Mouse (Mus musculus): ENCODE results near the gene Bmp2. TPM values are rescaled to one million over a fixed set of nuclear protein-coding genes. Genes with fewer than 3 reads are reported as not detected.

The Bmp2 gene
- total and polyA plus RNA-seq, 3 experiments, result not detected

DNA sequence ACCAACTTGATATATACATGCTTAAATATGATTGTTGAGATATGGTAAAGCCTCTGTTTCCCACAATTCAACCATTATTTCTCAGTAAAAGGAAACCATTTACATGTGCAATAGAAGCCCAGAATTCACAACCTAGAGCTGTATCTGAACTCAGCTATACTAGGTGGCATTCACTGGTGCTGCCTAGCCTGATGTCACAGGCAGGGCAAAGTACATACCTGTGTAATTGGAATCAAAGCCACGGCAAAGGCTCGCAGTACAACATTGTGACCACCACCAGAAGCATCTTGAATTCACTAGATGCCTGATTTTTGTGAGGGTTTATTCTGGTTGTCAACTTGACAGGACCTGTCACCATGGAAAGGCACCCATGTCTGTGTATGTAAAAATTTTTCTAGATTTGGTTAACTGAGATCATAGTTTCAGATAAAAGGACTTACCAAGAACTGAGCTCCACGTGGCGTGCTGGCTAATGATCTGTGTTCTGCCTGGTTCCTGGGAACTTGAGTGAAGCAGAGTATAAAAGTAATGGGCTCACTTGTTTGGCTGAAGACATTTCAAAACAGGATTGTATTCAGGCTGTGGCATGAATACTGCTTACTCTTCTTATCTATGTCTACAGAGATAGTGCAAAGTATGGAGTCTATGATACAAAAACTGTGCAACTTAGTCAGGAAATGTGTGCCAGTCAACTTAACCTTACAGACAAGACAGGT is 35.5 kb upstream of the Bmp2 start:
- H3K79me2 ChIP-seq (replicated peaks; ENCODE audit: control insufficient read depth, extremely low read depth, insufficient read depth, poor library complexity, severe bottlenecking), result no peaks in the 10 kb centered on the region
- H3K4me2 ChIP-seq (ENCODE audit: insufficient read depth, low read depth, poor library complexity, severe bottlenecking), result no peak overlapping the region
- no peak for DNase-seq (ENCODE audit: extremely low read depth)
- H3K4me1 ChIP-seq (ENCODE audit: control insufficient read depth in 1 of 2, insufficient read depth in 2 of 2), result no peaks in the 10 kb centered on the region
- no peak for TF ChIP-seq NELFE (IDR thresholded peaks at IDR 0.05; ENCODE audit: low read depth, low read length)
- TF ChIP-seq MYC (IDR thresholded peaks at IDR 0.05; ENCODE audit: low read depth, low read length), result no peak
- TF ChIP-seq CTCF (conservative IDR thresholded peaks at IDR 0.05 in 1 of 2, IDR thresholded peaks at IDR 0.05 in 1 of 2; ENCODE audit: low read depth in 2 of 2, low read length in 2 of 2), result no peak
- TF ChIP-seq POLR2A (IDR thresholded peaks at IDR 0.05; ENCODE audit: low read depth, low read length), result no peak
- dilution Hi-C loops (cut with MboI; ENCODE audit: extremely low pct_ligation_motif_present, extremely low pct_unique_long_range_greater_than_20kb, low sequenced_read_pairs), result no loop called here
- H3K27me3 ChIP-seq (replicated peaks), result no peaks in the 10 kb centered on the region
- in situ Hi-C loops (cut with MboI; ENCODE audit: low pct_ligation_motif_present, low pct_unique_long_range_greater_than_20kb, low sequenced_read_pairs), result no loop called here
- H3K9me3 ChIP-seq (replicated peaks; ENCODE audit: low read length), result peaks cover 23% of the 10 kb centered on the region
- no peak overlapping the region for H3K9ac ChIP-seq (ENCODE audit: insufficient read depth, low read depth)
- no peak overlapping the region for H3K4me3 ChIP-seq (replicated peaks in 1 of 3; ENCODE audit: low read depth in 2 of 3, low read length in 2 of 3, poor library complexity in 1 of 3)
- no peak overlapping the region for H3K27ac ChIP-seq (ENCODE audit: insufficient read depth, low read depth)
- no peaks in the 10 kb centered on the region for H3K36me3 ChIP-seq (replicated peaks in 1 of 2; ENCODE audit: control insufficient read depth in 1 of 2, insufficient read depth in 1 of 2, low read length in 1 of 2)

DNA sequence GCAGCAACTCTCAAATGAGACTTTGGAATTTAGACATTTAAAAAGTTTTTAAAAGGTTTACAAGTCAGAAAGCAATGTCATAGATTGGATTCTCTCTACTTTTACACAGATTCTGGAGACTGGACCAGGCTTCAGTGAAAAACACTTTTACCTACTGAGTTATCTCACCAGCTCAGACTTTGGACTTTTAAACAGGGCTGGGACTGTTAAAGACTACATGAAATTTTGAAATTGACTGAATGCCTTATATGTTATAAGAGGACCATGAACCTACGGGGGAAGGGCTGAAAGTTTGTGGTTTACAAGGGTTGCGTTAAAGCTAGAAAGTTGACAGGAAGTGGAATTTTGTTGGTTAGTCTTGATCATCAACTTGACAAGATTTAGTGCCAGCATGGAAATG is 34.1 kb upstream of the Bmp2 start:
- H3K4me1 ChIP-seq (ENCODE audit: control insufficient read depth in 1 of 2, insufficient read depth in 2 of 2), result no peaks in the 10 kb centered on the region
- DNase-seq (ENCODE audit: extremely low read depth), result no peak
- TF ChIP-seq HCFC1 (IDR thresholded peaks at IDR 0.05; ENCODE audit: low read depth, low read length) (no peak), POLR2A (IDR thresholded peaks at IDR 0.05; ENCODE audit: low read depth, low read length) (no peak), NELFE (IDR thresholded peaks at IDR 0.05; ENCODE audit: low read depth, low read length) (no peak), ELF1 (IDR thresholded peaks at IDR 0.05; ENCODE audit: low read depth, low read length) (no peak), JUN (IDR thresholded peaks at IDR 0.05; ENCODE audit: insufficient read depth, low read depth, low read length) (no peak), CTCF (conservative IDR thresholded peaks at IDR 0.05 in 1 of 2, IDR thresholded peaks at IDR 0.05 in 1 of 2; ENCODE audit: low read depth in 2 of 2, low read length in 2 of 2) (no peak), SIN3A (IDR thresholded peaks at IDR 0.05; ENCODE audit: low read length) (no peak), EP300 (IDR thresholded peaks at IDR 0.05; ENCODE audit: low read length) (no peak), TCF12 (IDR thresholded peaks at IDR 0.05; ENCODE audit: low read depth, low read length) (no peak), CHD1 (IDR thresholded peaks at IDR 0.05; ENCODE audit: low read depth, low read length) (no peak), MEF2A (IDR thresholded peaks at IDR 0.05; ENCODE audit: borderline replicate concordance, low read depth, low read length) (no peak), UBTF (IDR thresholded peaks at IDR 0.05; ENCODE audit: low read depth, low read length) (no peak)
- dilution Hi-C loops (cut with MboI; ENCODE audit: extremely low pct_ligation_motif_present, extremely low pct_unique_long_range_greater_than_20kb, low sequenced_read_pairs) (no loop called here), in situ Hi-C loops (cut with MboI; ENCODE audit: low pct_ligation_motif_present, low pct_unique_long_range_greater_than_20kb, low sequenced_read_pairs) (no loop called here)
- H3K9me3 ChIP-seq (replicated peaks; ENCODE audit: low read length), result peaks cover 26% of the 10 kb centered on the region
- no peak overlapping the region for H3K27ac ChIP-seq (ENCODE audit: insufficient read depth, low read depth)
- no peak overlapping the region for H3K4me3 ChIP-seq (replicated peaks in 1 of 3; ENCODE audit: low read depth in 2 of 3, low read length in 2 of 3, poor library complexity in 1 of 3)
- no peak overlapping the region for H3K4me2 ChIP-seq (ENCODE audit: insufficient read depth, low read depth, poor library complexity, severe bottlenecking)
- no peaks in the 10 kb centered on the region for H3K79me2 ChIP-seq (replicated peaks; ENCODE audit: control insufficient read depth, extremely low read depth, insufficient read depth, poor library complexity, severe bottlenecking)
- no peaks in the 10 kb centered on the region for H3K27me3 ChIP-seq (replicated peaks)
- H3K9ac ChIP-seq (ENCODE audit: insufficient read depth, low read depth), result no peak overlapping the region
- no peaks in the 10 kb centered on the region for H3K36me3 ChIP-seq (replicated peaks in 1 of 2; ENCODE audit: control insufficient read depth in 1 of 2, insufficient read depth in 1 of 2, low read length in 1 of 2)

DNA sequence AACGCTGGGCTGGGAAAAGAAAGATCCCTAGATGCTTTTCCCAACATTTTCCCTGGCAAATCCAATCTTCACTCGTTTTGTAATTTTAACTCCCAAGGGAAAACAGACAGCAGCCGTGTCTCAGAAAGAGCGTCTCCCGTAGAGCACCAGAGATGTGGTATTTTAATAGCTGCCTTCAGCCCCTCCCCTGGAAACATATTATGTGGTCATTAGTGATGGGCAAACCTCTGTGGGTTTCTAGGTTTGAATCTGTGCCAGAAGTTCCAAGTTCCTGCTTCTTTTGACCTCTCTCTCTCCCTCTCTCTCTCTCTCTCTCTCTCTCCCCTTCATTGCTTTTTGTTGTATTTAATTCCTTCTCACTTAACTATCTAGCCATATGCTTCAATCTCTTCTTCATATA is 30.8 kb upstream of the Bmp2 start:
- no peak overlapping the region for H3K9ac ChIP-seq (ENCODE audit: insufficient read depth, low read depth)
- DNase-seq (ENCODE audit: extremely low read depth), result no peak
- H3K4me1 ChIP-seq (ENCODE audit: control insufficient read depth in 1 of 2, insufficient read depth in 2 of 2), result no peaks in the 10 kb centered on the region
- dilution Hi-C loops (cut with MboI; ENCODE audit: extremely low pct_ligation_motif_present, extremely low pct_unique_long_range_greater_than_20kb, low sequenced_read_pairs) (no loop called here), in situ Hi-C loops (cut with MboI; ENCODE audit: low pct_ligation_motif_present, low pct_unique_long_range_greater_than_20kb, low sequenced_read_pairs) (no loop called here)
- no peaks in the 10 kb centered on the region for H3K79me2 ChIP-seq (replicated peaks; ENCODE audit: control insufficient read depth, extremely low read depth, insufficient read depth, poor library complexity, severe bottlenecking)
- H3K36me3 ChIP-seq (replicated peaks in 1 of 2; ENCODE audit: control insufficient read depth in 1 of 2, insufficient read depth in 1 of 2, low read length in 1 of 2), result no peaks in the 10 kb centered on the region
- H3K27ac ChIP-seq (ENCODE audit: insufficient read depth, low read depth), result no peak overlapping the region
- no peak overlapping the region for H3K4me2 ChIP-seq (ENCODE audit: insufficient read depth, low read depth, poor library complexity, severe bottlenecking)
- no peaks in the 10 kb centered on the region for H3K27me3 ChIP-seq (replicated peaks)
- TF ChIP-seq CTCF (conservative IDR thresholded peaks at IDR 0.05 in 1 of 2, IDR thresholded peaks at IDR 0.05 in 1 of 2; ENCODE audit: low read depth in 2 of 2, low read length in 2 of 2) (no peak), PAX5 (IDR thresholded peaks at IDR 0.05; ENCODE audit: low read length) (no peak), MEF2A (IDR thresholded peaks at IDR 0.05; ENCODE audit: borderline replicate concordance, low read depth, low read length) (no peak), USF1 (IDR thresholded peaks at IDR 0.05; ENCODE audit: low read depth, low read length) (no peak), TCF12 (IDR thresholded peaks at IDR 0.05; ENCODE audit: low read depth, low read length) (no peak), ZNF384 (IDR thresholded peaks at IDR 0.05; ENCODE audit: low read depth, low read length) (no peak), MYC (IDR thresholded peaks at IDR 0.05; ENCODE audit: low read depth, low read length) (no peak), JUND (conservative IDR thresholded peaks at IDR 0.05; ENCODE audit: low read depth, low read length) (no peak)
- H3K4me3 ChIP-seq (replicated peaks in 1 of 3; ENCODE audit: low read depth in 2 of 3, low read length in 2 of 3, poor library complexity in 1 of 3), result no peak overlapping the region
- H3K9me3 ChIP-seq (replicated peaks; ENCODE audit: low read length), result peaks cover 33% of the 10 kb centered on the region
